Mouse (Mus musculus): Measurements from ENCODE around the gene Trim80.
A peak's percentile ranks its signal among the peaks of the same experiment; 100 is the strongest.

DNA sequence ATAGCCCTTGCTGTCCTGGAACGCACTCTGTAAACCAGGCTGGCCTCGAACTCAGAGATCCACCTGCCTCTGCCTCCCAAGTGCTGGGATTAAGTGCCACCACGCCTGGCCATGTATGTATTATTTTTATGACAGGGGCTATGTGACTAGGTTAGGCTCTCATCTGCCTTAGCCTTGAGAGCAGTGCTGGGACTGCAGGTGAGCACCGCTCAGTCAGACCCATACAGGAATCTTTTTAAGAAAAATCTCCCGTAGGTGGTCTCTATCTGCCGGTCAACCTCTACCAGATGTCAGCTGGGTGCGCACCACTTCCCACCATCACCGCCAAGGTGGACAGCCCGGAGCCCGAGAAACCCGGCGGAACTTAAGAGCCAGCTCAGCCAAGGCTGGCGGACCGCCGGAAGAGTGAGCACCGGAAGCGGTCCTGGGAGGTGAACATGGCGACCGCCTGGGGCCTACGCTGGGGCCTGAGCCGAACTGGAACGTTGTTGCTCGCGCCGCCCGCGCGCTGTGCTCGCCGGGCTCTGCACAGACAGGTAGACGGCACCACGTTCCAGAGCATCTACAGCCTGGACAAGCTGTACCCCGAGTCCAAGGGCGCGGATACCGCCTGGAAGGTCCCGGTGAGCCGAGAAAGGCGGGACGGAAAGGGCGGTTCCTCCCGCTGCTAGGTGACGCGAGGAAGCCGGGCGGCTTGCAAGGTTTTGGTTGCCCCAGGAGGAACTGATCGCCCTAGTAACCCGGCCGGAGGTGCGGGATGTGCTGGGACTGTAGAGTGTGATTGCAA is 36.8 kb upstream of the Trim80 start, which contains the start of gene Mrpl58:
- no peak for TF ChIP-seq CTCF (IDR thresholded peaks at IDR 0.05; ENCODE audit: extremely low read depth, insufficient read length, insufficient replicate concordance, low read depth, low read length)
- TF ChIP-seq POLR2A (IDR thresholded peaks at IDR 0.05; ENCODE audit: low read depth, low read length) = peak; percentile 37

All from small intestine, adult 2 months (tissue).